Mouse (Mus musculus) erythroid progenitor cell, adult 5-6 weeks (primary cell): Measurements from ENCODE around the gene Trim21. TPM values are rescaled to one million over a fixed set of nuclear protein-coding genes. Genes with fewer than 3 reads are reported as not detected.

ENCODE experiments used
- ATAC-seq: replicated peaks from 2 replicates; pipeline ENCODE4 v1.8.0; 2016; ENCODE audit warnings: moderate number of reproducible peaks, mild to moderate bottlenecking, moderate TSS enrichment, inconsistent platforms; ENCODE audit not compliant: poor library complexity, low FRiP score, severe bottlenecking
- total RNA-seq, 2 experiments: library from RNA; stranded (forward) in 1 of 2; stranded (reverse) in 1 of 2; fragments of 150-400 nt in 1 of 2; fragments of 186-747, 209-891 nt in 1 of 2; gene quantifications; 2 replicates each; pipeline versions ENCODE4 v1.2.3 to v1.2.4; 2015 to 2017; ENCODE audit warnings: low replicate concordance in 2 of 2

Gene Trim21
- 5.8 and 8.8 TPM in 2 replicates for total RNA-seq (2015; ENCODE audit: low replicate concordance)
- total RNA-seq (2017; ENCODE audit: low replicate concordance), result 27.5 and 37.1 TPM in 2 replicates

- peak; percentile 100 for ATAC-seq
Measured at GRCm38 (mm10) chr7:102564999-102565997, at the start of gene Trim21. TSS of gene Trim21 (minus strand) at chr7:102565486.

DNA sequence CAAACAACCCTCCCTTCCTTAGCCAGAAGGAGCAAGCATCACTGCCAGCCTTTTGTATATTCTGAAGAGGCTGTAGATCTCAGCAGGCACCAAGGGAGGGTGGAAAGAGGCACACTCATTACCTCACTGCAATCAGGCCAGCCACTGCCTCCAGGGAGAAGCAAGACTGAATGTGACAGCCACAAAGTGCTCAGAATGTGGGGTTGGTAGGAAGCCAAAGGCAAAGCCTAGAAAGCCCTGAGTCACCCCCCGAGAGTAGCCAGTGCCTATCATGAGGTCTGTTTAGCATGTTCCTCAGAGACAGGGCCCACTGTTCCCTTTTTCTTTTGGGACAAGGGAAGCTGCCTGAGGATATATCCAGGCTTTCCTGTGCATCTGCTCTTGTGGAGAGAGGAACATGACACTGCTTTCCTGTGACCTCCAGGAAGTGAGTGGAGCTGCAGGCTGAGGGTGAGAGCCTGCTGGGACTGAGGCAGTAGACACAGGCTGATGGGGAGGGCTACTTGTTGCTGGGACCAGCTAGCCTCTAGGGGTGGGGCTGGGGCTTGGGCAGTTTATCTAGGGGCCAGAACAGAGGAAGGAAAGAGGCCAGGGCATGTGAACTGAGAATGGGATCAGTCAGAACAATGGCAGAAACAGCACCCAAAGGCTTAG lies 32.2 kb upstream of the Trim21 start, which contains the start of gene Olfr552:
Gene Olfr552 (plus strand): TSS at position 393 of the 654 bp plus-strand sequence.
- ATAC-seq, result no peak

GRCm38 (mm10) chr7:102591786-102592185 lies 26.5 kb upstream of the Trim21 start, which contains the start of gene Olfr551:
TSS of gene Olfr551 (minus strand) at chr7:102591886.
- ATAC-seq, result no peak

GRCm38 (mm10) chr7:102575998-102576397 lies 10.7 kb upstream of the Trim21 start:
- ATAC-seq, result no peak

DNA sequence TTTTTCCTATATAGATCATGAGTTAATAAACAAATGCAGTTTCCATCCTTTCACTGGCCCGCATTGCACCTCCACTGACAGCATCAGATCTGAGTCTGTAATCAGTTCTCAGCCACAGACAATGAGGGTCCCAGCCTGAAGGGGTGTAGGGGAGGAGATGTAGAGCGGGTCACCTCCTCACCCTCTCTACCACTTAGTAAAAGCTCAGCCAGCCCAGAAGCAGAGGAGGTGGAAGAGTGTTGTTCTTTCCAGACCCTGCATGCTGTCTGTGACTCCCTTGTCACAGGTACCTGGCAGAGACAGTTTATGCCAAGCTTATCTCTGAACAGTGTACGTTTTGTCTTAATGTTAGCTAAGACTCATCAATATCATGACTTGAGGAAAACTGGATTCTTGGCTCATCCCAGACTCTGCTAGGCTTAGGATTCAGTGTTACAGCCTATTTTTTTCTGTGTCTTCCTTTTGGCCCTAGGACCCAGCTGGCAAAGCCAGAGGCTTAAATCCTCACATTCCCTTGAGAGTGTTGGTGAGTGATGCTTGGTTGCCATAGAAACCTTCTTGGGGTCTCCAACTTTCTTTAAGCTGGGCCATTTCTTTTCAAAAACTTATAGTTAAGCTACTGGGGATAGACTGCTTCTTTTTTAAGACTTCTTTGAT lies 8.0 kb upstream of the Trim21 start:
- no peak for ATAC-seq

DNA sequence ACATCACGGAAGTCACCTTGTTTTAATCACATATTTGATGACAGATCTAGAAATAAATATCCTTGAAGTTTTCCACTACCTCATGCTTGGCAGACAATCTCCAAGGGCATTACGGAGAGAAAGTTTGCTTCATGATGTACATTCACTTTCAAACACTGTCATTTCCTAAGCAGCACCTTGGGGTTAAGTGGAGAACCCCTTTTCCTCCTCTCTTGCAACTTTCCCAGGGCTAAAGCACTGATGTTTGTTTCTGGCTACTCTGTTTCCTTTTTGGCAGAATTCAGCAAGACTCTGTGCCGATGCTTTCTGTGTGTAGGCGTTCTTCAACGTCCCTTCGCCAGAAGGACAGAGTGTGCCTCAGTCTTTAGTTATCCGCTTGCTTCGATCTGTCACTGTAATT lies 5.9 kb upstream of the Trim21 start, which contains the start of gene Olfr550:
Gene Olfr550 (plus strand): TSS at position 301 of the 400 bp plus-strand sequence.
- ATAC-seq, result no peak

GRCm38 (mm10) chr7:102566219-102566618 lies 933 bp upstream of the Trim21 start:
- ATAC-seq, result no peak

DNA sequence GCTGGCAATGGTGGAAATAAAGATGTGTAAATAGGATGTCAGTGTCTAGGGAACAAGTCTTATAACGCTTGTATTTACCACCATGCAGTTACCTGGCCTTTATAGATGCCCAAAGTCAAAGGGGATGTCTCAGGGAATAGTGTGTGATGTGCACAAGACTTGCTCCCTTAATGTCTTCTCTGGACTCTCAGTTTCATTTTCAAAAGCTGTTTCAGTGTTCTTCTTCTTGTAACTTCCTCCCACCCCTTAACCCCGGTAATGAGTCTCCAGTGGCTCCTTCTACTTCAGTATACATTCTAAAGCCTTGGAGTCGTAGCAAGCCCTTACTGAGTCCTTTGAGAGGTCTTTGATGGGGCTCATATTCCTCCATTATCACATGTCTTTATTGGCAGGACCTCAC lies 12.0 kb downstream of the Trim21 start:
- no peak for ATAC-seq

DNA sequence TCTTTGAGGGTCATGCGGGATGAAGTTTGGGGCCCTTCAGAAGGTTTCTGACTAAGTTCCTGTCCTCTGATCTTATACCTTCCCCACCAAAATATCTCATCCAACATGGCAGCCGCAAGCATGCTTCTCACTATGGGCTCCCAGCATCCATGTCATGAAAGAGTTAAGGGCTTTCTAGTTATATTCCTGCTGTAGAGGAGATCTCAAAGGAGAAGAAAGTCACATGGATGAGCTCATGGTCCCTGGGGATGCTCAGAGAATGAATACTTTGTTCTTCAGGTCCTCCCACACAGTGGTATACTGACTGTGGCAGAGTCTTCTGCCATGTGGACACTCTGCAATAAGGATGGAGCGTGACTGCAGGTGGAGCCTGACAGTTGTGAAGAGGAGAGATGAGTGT lies 15.7 kb downstream of the Trim21 start, which contains the start of gene Olfr549:
Gene Olfr549 (plus strand): TSS at position 301 of the 400 bp plus-strand sequence.
- ATAC-seq, result no peak

DNA sequence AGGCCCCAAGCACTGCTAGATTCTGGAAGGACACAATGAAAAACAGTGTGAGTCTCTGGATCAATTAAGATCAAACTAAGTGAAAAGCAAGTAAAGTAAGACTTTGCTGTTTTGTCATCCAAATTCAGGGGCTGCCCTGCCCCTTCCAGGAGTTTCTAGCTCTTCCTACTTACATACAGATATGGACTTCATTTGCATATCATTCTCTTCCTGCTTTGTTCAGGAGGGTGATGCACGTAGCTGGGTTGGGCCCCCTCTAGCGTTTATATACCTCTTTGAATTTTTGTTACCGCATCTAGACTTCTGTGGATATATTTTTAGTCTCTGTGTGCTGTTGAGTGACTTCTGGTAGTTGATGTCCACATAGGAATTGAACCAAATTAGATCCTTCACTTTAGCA lies 24.0 kb downstream of the Trim21 start:
- no peak for ATAC-seq

GRCm38 (mm10) chr7:102540596-102540995 lies 24.7 kb downstream of the Trim21 start, which contains the start of gene Olfr548-ps1:
TSS of gene Olfr548-ps1 (plus strand) at chr7:102540896.
- no peak for ATAC-seq

DNA sequence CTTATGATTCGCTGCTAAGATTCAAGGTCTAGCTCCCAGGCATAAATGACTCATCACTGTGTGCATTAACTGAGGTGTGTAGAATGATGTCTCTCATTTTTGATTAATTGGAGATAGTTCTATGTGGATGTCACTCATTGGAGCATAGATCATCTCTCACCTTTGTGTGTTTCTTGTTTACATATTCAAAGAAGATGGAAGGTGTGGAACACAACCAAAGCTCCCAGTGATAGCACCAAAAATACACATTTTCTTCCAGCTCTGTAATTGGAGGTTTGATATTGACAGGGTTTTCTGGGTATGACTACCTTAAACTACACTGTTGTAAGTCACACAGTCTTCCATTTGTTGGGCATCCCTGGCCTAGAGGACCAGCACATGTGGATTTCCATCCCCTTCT lies 30.8 kb downstream of the Trim21 start, which contains the start of gene Olfr547:
Gene Olfr547 (plus strand): TSS at position 301 of the 400 bp plus-strand sequence.
- ATAC-seq, result no peak

- ATAC-seq, result no peak
Measured at GRCm38 (mm10) chr7:102529052-102529451, 36.2 kb downstream of the Trim21 start.

- no peak for ATAC-seq
Measured at GRCm38 (mm10) chr7:102517051-102517335, 48.3 kb downstream of the Trim21 start.

GRCm38 (mm10) chr7:102516261-102517050 lies 48.8 kb downstream of the Trim21 start:
- no peak for ATAC-seq

- no peak for ATAC-seq
Measured at GRCm38 (mm10) chr7:102514144-102514543, 51.1 kb downstream of the Trim21 start.

- ATAC-seq, result peak; percentile 72
Measured at GRCm38 (mm10) chr7:102512814-102513435, 52.4 kb downstream of the Trim21 start.

DNA sequence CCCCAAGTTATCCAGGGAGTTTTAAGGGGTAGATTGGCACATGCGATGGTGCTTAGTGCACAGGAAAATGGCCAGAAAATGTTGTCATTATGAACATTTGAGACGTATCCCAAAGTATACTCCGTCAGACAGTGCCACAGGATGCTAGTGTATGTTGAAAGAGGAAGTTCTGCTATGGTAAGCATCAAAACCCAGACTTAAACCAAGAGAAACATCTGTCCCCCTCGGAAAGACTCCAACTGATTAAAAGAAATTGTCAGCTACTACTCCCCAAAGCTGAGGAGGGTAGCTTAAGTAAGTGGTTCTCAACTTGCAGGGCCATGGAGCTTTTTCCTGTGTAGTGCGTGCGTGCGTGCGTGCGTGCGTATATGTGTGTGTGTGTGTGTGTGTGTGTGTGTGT lies 53.4 kb downstream of the Trim21 start:
- ATAC-seq, result no peak

GRCm38 (mm10) chr7:102509726-102510125 lies 55.6 kb downstream of the Trim21 start:
- ATAC-seq, result no peak
